Mouse (Mus musculus): Measurements from ENCODE around the gene Tmem94. TPM values are rescaled to one million over a fixed set of nuclear protein-coding genes. Genes with fewer than 3 reads are reported as not detected.
A peak's percentile ranks its signal among the peaks of the same experiment; 100 is the strongest.

Tmem94 gene
- total and polyA plus RNA-seq, 3 experiments = 23.2 to 64.4 (median 38.9) TPM

DNA sequence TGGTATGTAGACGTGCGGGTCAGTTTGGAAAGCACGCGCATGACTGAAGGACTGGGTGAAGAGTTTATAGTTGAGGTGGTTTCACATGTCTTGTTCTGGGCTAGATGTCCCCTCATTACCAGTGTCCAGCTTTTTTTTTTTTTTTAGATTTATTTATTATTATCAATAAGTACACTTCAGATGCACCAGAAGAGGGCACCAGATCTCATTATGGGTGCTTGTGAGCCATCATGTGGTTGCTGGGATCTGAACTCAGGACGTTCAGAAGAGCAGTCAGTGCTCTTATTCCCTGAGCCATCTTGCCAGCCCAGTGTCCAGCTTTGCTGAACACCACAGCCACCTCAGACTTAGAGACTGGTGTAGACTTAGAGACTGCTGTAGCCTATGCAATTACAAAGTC, 52.1 kb downstream of the Tmem94 start:
- Histone ChIP-seq H3K4me1 (ENCODE audit: control insufficient read depth in 1 of 2, insufficient read depth in 2 of 2, low read length in 2 of 2) (peaks cover 2 to 17% of the 10 kb centered on the region in 2 experiments; a peak in 3 of 4 replicates), H3K27ac (ENCODE audit: control insufficient read depth, low read depth, low read length) (no peak overlapping the region), H3K9me3 (replicated peaks; ENCODE audit: insufficient read depth, low read length) (no peaks in the 10 kb centered on the region), H3K4me3 (ENCODE audit: control insufficient read depth in 1 of 2, insufficient read depth in 1 of 2, low read depth in 2 of 2, low read length in 2 of 2) (no peak overlapping the region), H3K36me3 (ENCODE audit: control insufficient read depth in 1 of 2, insufficient read depth in 2 of 2, low read length in 2 of 2) (peaks cover 0 to 13% of the 10 kb centered on the region in 2 experiments; a peak in 2 of 4 replicates), H3K27me3 (ENCODE audit: control insufficient read depth in 1 of 2, insufficient read depth in 2 of 2, low read length in 2 of 2) (no peaks in the 10 kb centered on the region), H3K79me2 (ENCODE audit: control insufficient read depth, insufficient read depth, low read length, poor library complexity) (peaks cover 22% of the 10 kb centered on the region), H3K9ac (ENCODE audit: control insufficient read depth, low read depth, low read length, poor library complexity, severe bottlenecking) (no peak overlapping the region)
- DNase-seq (ENCODE audit: low read depth, low spot score) = peak; percentile 39
- TF ChIP-seq MYB (IDR thresholded peaks at IDR 0.05; ENCODE audit: low read depth, low read length) (no peak), ZC3H11A (IDR thresholded peaks at IDR 0.05; ENCODE audit: low read depth, low read length) (peak; percentile 62), RCOR1 (IDR thresholded peaks at IDR 0.05; ENCODE audit: low read depth, low read length) (no peak), CTCF (IDR thresholded peaks at IDR 0.05 in 2 of 3, conservative IDR thresholded peaks at IDR 0.05 in 1 of 3; ENCODE audit: control insufficient read depth in 1 of 3, insufficient read depth in 1 of 3, low read depth in 2 of 3, low read length in 3 of 3, poor library complexity in 1 of 3, severe bottlenecking in 1 of 3) (peak; percentile 28 to 56 (median 29)), CHD1 (IDR thresholded peaks at IDR 0.05; ENCODE audit: low read depth, low read length) (no peak), GATA1 (IDR thresholded peaks at IDR 0.05; ENCODE audit: low read depth, low read length) (no peak), SMC3 (IDR thresholded peaks at IDR 0.05; ENCODE audit: low read depth, low read length) (peak; percentile 66), ZNF384 (IDR thresholded peaks at IDR 0.05; ENCODE audit: low read depth, low read length) (peak; percentile 85), RAD21 (IDR thresholded peaks at IDR 0.05; ENCODE audit: low read depth, low read length) (peak; percentile 51), TBP (IDR thresholded peaks at IDR 0.05; ENCODE audit: low read depth, low read length) (no peak), MYC (IDR thresholded peaks at IDR 0.05; ENCODE audit: low read depth, low read length) (no peak), MXI1 (IDR thresholded peaks at IDR 0.05; ENCODE audit: low read depth, low read length) (no peak)

DNA sequence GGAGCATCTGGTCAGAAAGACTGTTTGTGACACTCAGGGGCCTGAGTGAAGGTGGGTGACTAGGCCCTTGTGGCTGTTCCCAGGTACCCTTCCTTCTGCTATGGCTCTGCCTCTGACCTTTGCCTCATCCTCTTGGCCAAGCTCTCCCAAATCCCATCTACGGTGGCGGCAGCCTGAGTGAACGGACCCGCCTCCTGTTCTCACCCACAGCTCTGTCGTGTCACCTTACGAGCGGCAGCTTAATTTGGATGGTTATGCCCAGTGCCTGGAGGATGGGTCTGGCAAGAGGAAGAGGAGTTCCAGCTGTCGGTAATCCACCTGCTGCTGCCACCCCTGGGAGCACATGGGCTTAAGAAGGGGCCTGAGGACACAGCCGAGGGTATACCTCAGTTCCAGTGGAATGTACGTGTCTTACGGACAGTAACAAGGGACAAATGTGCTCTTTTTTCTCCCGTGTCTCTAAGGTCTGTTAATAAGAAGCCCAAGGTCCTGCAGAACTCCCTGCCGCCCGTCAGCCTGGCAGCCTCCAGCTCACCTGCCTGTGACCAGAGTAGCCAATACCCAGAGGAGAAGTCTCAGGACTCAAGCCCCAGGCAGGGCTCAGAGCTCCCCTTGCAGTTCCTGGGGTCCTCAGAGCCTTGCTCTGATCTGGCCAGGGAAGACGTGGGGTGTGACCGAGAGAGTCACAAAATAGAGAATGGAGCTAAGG, 54.8 kb downstream of the Tmem94 start:
- Histone ChIP-seq H3K27ac (ENCODE audit: control insufficient read depth, low read depth, low read length) (no peak overlapping the region), H3K4me3 (ENCODE audit: control insufficient read depth in 1 of 2, insufficient read depth in 1 of 2, low read depth in 2 of 2, low read length in 2 of 2) (no peak overlapping the region), H3K79me2 (ENCODE audit: control insufficient read depth, insufficient read depth, low read length, poor library complexity) (peaks cover 19% of the 10 kb centered on the region), H3K27me3 (ENCODE audit: control insufficient read depth in 1 of 2, insufficient read depth in 2 of 2, low read length in 2 of 2) (no peaks in the 10 kb centered on the region), H3K9me3 (replicated peaks; ENCODE audit: insufficient read depth, low read length) (no peaks in the 10 kb centered on the region), H3K9ac (ENCODE audit: control insufficient read depth, low read depth, low read length, poor library complexity, severe bottlenecking) (no peak overlapping the region), H3K36me3 (ENCODE audit: control insufficient read depth in 1 of 2, insufficient read depth in 2 of 2, low read length in 2 of 2) (peaks cover 0 to 13% of the 10 kb centered on the region in 2 experiments; a peak in 2 of 4 replicates), H3K4me1 (ENCODE audit: control insufficient read depth in 1 of 2, insufficient read depth in 2 of 2, low read length in 2 of 2) (peaks cover 2 to 20% of the 10 kb centered on the region in 2 experiments; a peak in 3 of 4 replicates)
- no peak for DNase-seq (ENCODE audit: low read depth, low spot score)
- TF ChIP-seq TBP (IDR thresholded peaks at IDR 0.05; ENCODE audit: low read depth, low read length) (no peak), MAZ (IDR thresholded peaks at IDR 0.05; ENCODE audit: low read depth, low read length) (no peak)

DNA sequence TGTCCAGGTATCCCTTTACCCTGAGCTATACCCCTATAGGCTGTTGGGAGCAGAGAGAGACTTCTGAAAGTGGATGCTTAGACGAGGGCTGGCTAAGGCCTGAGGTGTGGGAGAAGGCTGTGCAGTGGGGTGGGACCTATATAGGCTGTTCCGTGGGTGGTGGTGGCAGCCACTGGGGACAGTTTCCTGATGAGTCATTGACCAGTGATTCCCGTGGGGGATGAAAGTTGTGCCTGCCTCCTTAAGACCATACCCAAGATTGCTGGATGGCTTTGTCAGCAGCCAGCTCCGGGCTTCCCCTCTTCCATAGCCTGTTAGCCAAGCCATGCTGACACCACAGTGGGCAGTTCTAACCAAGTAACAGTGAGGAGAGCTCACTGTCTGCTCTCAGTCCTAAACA, 55.8 kb downstream of the Tmem94 start:
- no peak overlapping the region for H3K27ac ChIP-seq (ENCODE audit: control insufficient read depth, low read depth, low read length)
- H3K36me3 ChIP-seq (ENCODE audit: control insufficient read depth in 1 of 2, insufficient read depth in 2 of 2, low read length in 2 of 2) = peaks cover 0 to 5% of the 10 kb centered on the region in 2 experiments; a peak in 2 of 4 replicates

More for the DNA sequence above, 55.8 kb downstream of the Tmem94 start:
- no peak for DNase-seq (ENCODE audit: low read depth, low spot score)
- Histone ChIP-seq H3K79me2 (ENCODE audit: control insufficient read depth, insufficient read depth, low read length, poor library complexity) (peaks cover 10% of the 10 kb centered on the region), H3K9ac (ENCODE audit: control insufficient read depth, low read depth, low read length, poor library complexity, severe bottlenecking) (no peak overlapping the region), H3K27me3 (ENCODE audit: control insufficient read depth in 1 of 2, insufficient read depth in 2 of 2, low read length in 2 of 2) (no peaks in the 10 kb centered on the region), H3K4me3 (ENCODE audit: control insufficient read depth in 1 of 2, insufficient read depth in 1 of 2, low read depth in 2 of 2, low read length in 2 of 2) (no peak overlapping the region), H3K4me1 (ENCODE audit: control insufficient read depth in 1 of 2, insufficient read depth in 2 of 2, low read length in 2 of 2) (peaks cover 0 to 12% of the 10 kb centered on the region in 2 experiments; a peak in 3 of 4 replicates), H3K9me3 (replicated peaks; ENCODE audit: insufficient read depth, low read length) (no peaks in the 10 kb centered on the region)
- no peak for TF ChIP-seq ZMIZ1 (IDR thresholded peaks at IDR 0.05; ENCODE audit: low read depth, low read length)
- no peak for TF ChIP-seq HCFC1 (IDR thresholded peaks at IDR 0.05; ENCODE audit: low read depth, low read length)
- no peak for TF ChIP-seq MYC (IDR thresholded peaks at IDR 0.05; ENCODE audit: low read depth, low read length)
